Mouse (Mus musculus) small intestine, adult 2 months (tissue): Measurements from ENCODE around the gene Gm6993. TPM values are rescaled to one million over a fixed set of nuclear protein-coding genes. Genes with fewer than 3 reads are reported as not detected.

Experiments used
- H3K27ac ChIP-seq: fragments of 200-500 bp; 2 replicates; pipeline ENCODE4 v1.5.1; 2012; ENCODE audit warnings: low read depth, low read length, control low read depth, inconsistent platforms; ENCODE audit not compliant: insufficient read depth
- H3K27me3 ChIP-seq: fragments of 200-500 bp; 2 replicates; pipeline ENCODE4 v1.6.1; 2012; ENCODE audit warnings: mild to moderate bottlenecking, moderate library complexity, low read length, inconsistent platforms; ENCODE audit not compliant: control insufficient read depth, insufficient read depth
- H3K36me3 ChIP-seq: fragments of 200-500 bp; 2 replicates; pipeline ENCODE4 v1.6.1; 2012; ENCODE audit warnings: mild to moderate bottlenecking, low read length, control low read depth, inconsistent platforms; ENCODE audit not compliant: control insufficient read depth, insufficient read depth
- H3K4me1 ChIP-seq: fragments of 200-500 bp; 2 replicates; pipeline ENCODE4 v1.6.1; 2012; ENCODE audit warnings: low read length, inconsistent platforms, mixed read lengths; ENCODE audit not compliant: control insufficient read depth, insufficient read depth, insufficient read length
- H3K4me3 ChIP-seq: fragments of 200-500 bp; 2 replicates; pipeline ENCODE4 v1.5.1; 2012; ENCODE audit warnings: low read depth, mild to moderate bottlenecking, control low read depth, inconsistent platforms, low read length, moderate library complexity
- CTCF ChIP-seq: fragments of 200-500 bp; IDR thresholded peaks from 2 replicates; pipeline ENCODE4 v1.5.1; 2012; ENCODE audit warnings: low read depth, mild to moderate bottlenecking, control low read depth, inconsistent platforms, low read length, moderate library complexity, mixed read lengths; ENCODE audit not compliant: insufficient replicate concordance, insufficient read length; ENCODE audit errors: extremely low read depth
- POLR2A ChIP-seq: fragments of 200-500 bp; IDR thresholded peaks from 2 replicates; pipeline ENCODE4 v1.6.1; 2012; ENCODE audit warnings: low read depth, mild to moderate bottlenecking, control low read depth, inconsistent platforms, low read length, moderate library complexity
- WGBS: fragments of 180-500 bp; shearing (Covaris S2); methylation state at CpG from one replicate; pipeline ENCODE4 v1.1.7; 2018; 5-methylcytosine and 5-hydroxymethylcytosine counted together
- polyA plus RNA-seq: library from polyadenylated mRNA; depleted of rRNA; stranded (reverse); fragments of >200 nt; gene quantifications from 2 replicates; pipeline ENCODE4 v1.2.3, GENCODE M21; 2012

Gene Gm6993
- polyA plus RNA-seq, 1 experiment = not detected

GRCm38 (mm10) chr12:31222741-31223140, 17.8 kb upstream of the Gm6993 start:
- TF ChIP-seq CTCF (no peak), POLR2A (no peak)
- H3K36me3 ChIP-seq = no peaks in the 10 kb centered on the region
- no peaks in the 10 kb centered on the region for H3K4me1 ChIP-seq
- 30% methylated on average over 3 of the region's 3 CpGs for WGBS
- H3K27me3 ChIP-seq = no peaks in the 10 kb centered on the region
- no peak overlapping the region for H3K27ac ChIP-seq
- no peak overlapping the region for H3K4me3 ChIP-seq

- H3K4me3 ChIP-seq = no peak overlapping the region
- TF ChIP-seq POLR2A (no peak), CTCF (no peak)
- no peaks in the 10 kb centered on the region for H3K4me1 ChIP-seq
- WGBS = 73% methylated on average over 8 of the region's 8 CpGs
- no peaks in the 10 kb centered on the region for H3K36me3 ChIP-seq
- no peak overlapping the region for H3K27ac ChIP-seq
- H3K27me3 ChIP-seq = no peaks in the 10 kb centered on the region
These were observed 15.1 kb upstream of the Gm6993 start for GRCm38 (mm10) chr12:31225451-31225850.

- Histone ChIP-seq H3K4me3 (no peak overlapping the region), H3K4me1 (no peaks in the 10 kb centered on the region), H3K27ac (no peak overlapping the region), H3K36me3 (no peaks in the 10 kb centered on the region), H3K27me3 (no peaks in the 10 kb centered on the region)
- 62% methylated on average over 3 of the region's 3 CpGs for WGBS
- no peak for TF ChIP-seq CTCF
- no peak for TF ChIP-seq POLR2A
These were observed 13.4 kb upstream of the Gm6993 start for GRCm38 (mm10) chr12:31227167-31227566.

GRCm38 (mm10) chr12:31228878-31229277, 11.7 kb upstream of the Gm6993 start:
- Histone ChIP-seq H3K27me3 (no peaks in the 10 kb centered on the region), H3K4me3 (no peak overlapping the region), H3K4me1 (no peaks in the 10 kb centered on the region), H3K36me3 (no peaks in the 10 kb centered on the region), H3K27ac (no peak overlapping the region)
- TF ChIP-seq CTCF = no peak
- 80% methylated on average over 7 of the region's 7 CpGs for WGBS

GRCm38 (mm10) chr12:31232635-31233034, 7.9 kb upstream of the Gm6993 start:
- no peaks in the 10 kb centered on the region for H3K36me3 ChIP-seq
- no peak for TF ChIP-seq POLR2A
- no peak for TF ChIP-seq CTCF
- no peaks in the 10 kb centered on the region for H3K27me3 ChIP-seq
- no peak overlapping the region for H3K27ac ChIP-seq
- 80% methylated on average over 1 of the region's 1 CpGs for WGBS
- no peak overlapping the region for H3K4me3 ChIP-seq
- no peaks in the 10 kb centered on the region for H3K4me1 ChIP-seq

GRCm38 (mm10) chr12:31235018-31235417, 5.6 kb upstream of the Gm6993 start:
- no peaks in the 10 kb centered on the region for H3K27me3 ChIP-seq
- H3K4me3 ChIP-seq = no peak overlapping the region
- WGBS = 80% methylated on average over 6 of the region's 6 CpGs
- no peak for TF ChIP-seq CTCF
- TF ChIP-seq POLR2A = no peak
- no peaks in the 10 kb centered on the region for H3K36me3 ChIP-seq
- no peak overlapping the region for H3K27ac ChIP-seq
- no peaks in the 10 kb centered on the region for H3K4me1 ChIP-seq

- TF ChIP-seq CTCF = no peak
- TF ChIP-seq POLR2A = no peak
- Histone ChIP-seq H3K4me1 (no peaks in the 10 kb centered on the region), H3K4me3 (no peak overlapping the region), H3K36me3 (no peaks in the 10 kb centered on the region), H3K27me3 (no peaks in the 10 kb centered on the region), H3K27ac (no peak overlapping the region)
- 76% methylated on average over 12 of the region's 12 CpGs for WGBS
These were observed 3.5 kb upstream of the Gm6993 start for GRCm38 (mm10) chr12:31236861-31237595.
